Mouse (Mus musculus) gastrocnemius, adult 18-20 months (tissue): ENCODE results near the gene Olfr1181. TPM values are rescaled to one million over a fixed set of nuclear protein-coding genes. Genes with fewer than 3 reads are reported as not detected.
"Not testable (repeated sequence)": the region's sequence is repeated elsewhere in the genome, so short reads cannot be mapped to it uniquely, and the experiment has no call there.

Experiments used
- DNase-seq: peaks from one replicate; pipeline ENCODE4 v3.0.0; 2021; ENCODE audit warnings: low spot score
- long read RNA-seq, 2 experiments: library from polyadenylated mRNA; stranded (forward); transcript quantifications; one replicate each; pipeline ENCODE4 v2.0.0; 2021
- total RNA-seq, 2 experiments: library from RNA; stranded (reverse); gene quantifications; 2 replicates each; pipeline ENCODE4 v1.2.3; 2021

The Olfr1181 gene
- not detected for total RNA-seq
- long read RNA-seq, experiment 1 = 0 reads
- long read RNA-seq, experiment 2 = 0 reads

- DNase-seq = no peak
Observed at GRCm38 (mm10) chr2:88426071-88426470, at the start of gene Olfr1181. Gene Olfr1181, minus strand, starts transcription at chr2:88426171.

- not testable (repeated sequence) for DNase-seq
Observed at GRCm38 (mm10) chr2:88454567-88454966, 28.6 kb upstream of the Olfr1181 start, which contains the start of gene Olfr1183. Gene Olfr1183, plus strand, starts transcription at chr2:88454867.

GRCm38 (mm10) chr2:88449031-88449430 lies 23.1 kb upstream of the Olfr1181 start, which contains the start of gene Gm13757:
Gene Gm13757, minus strand, starts transcription at chr2:88449131.
- no peak for DNase-seq

GRCm38 (mm10) chr2:88419051-88419450 lies 6.9 kb downstream of the Olfr1181 start, which contains the start of gene Olfr1180:
Gene Olfr1180, minus strand, starts transcription at chr2:88419151.
- DNase-seq = no peak

GRCm38 (mm10) chr2:88406353-88406752 lies 19.6 kb downstream of the Olfr1181 start, which contains the start of gene Olfr1179:
Gene Olfr1179, minus strand, starts transcription at chr2:88406453.
- no peak for DNase-seq

- no peak for DNase-seq
Observed at GRCm38 (mm10) chr2:88386762-88387161, 39.2 kb downstream of the Olfr1181 start, which contains the start of gene Olfr1178. Gene Olfr1178, plus strand, starts transcription at chr2:88387062.

Other genes starting within 250 kb of the Olfr1181 start
- not detected for gene Olfr1168, start 244.3 kb downstream of the Olfr1181 start, total RNA-seq
- gene Olfr1170, start 197.8 kb downstream of the Olfr1181 start, total RNA-seq = not detected
- gene Olfr1173, start 146.3 kb downstream of the Olfr1181 start, total RNA-seq = not detected
- not detected for gene Olfr1174-ps, start 111.0 kb downstream of the Olfr1181 start, total RNA-seq
- not detected for gene Olfr1175-ps, start 99.0 kb downstream of the Olfr1181 start, total RNA-seq
- gene Olfr1176, start 89.5 kb downstream of the Olfr1181 start, total RNA-seq = not detected
- gene Olfr1177-ps, start 79.7 kb downstream of the Olfr1181 start, total RNA-seq = not detected
- gene Olfr1178, start 39.1 kb downstream of the Olfr1181 start, total RNA-seq = not detected
- not detected for gene Olfr1179, start 19.7 kb downstream of the Olfr1181 start, total RNA-seq
- not detected for gene Olfr1180, start 7.0 kb downstream of the Olfr1181 start, total RNA-seq
- gene Gm13757, start 23.0 kb upstream of the Olfr1181 start, total RNA-seq = not detected
- gene Olfr1183, start 28.7 kb upstream of the Olfr1181 start, total RNA-seq = not detected
- gene Olfr1184, start 57.4 kb upstream of the Olfr1181 start, total RNA-seq = not detected
- gene Olfr1185-ps1, start 67.1 kb upstream of the Olfr1181 start, total RNA-seq = not detected
- gene Olfr1186, start 92.4 kb upstream of the Olfr1181 start, total RNA-seq = not detected
- not detected for gene Olfr1188, start 130.8 kb upstream of the Olfr1181 start, total RNA-seq
- gene Olfr1189, start 160.3 kb upstream of the Olfr1181 start, total RNA-seq = not detected
- under 1 TPM in 1 of 2 experiments, not detected in 1; 0.05 TPM for gene Olfr1191-ps1, start 214.4 kb upstream of the Olfr1181 start, total RNA-seq
- gene Olfr1192-ps1, start 222.3 kb upstream of the Olfr1181 start, total RNA-seq = not detected
- not detected for gene Olfr1193, start 249.5 kb upstream of the Olfr1181 start, total RNA-seq